Mouse (Mus musculus): ENCODE data around the gene Atp11b. TPM values are rescaled to one million over a fixed set of nuclear protein-coding genes. Genes with fewer than 3 reads are reported as not detected.

The Atp11b gene
- 68.5 and 83.8 TPM in 2 replicates for polyA plus RNA-seq (2012; rRNA removed)

DNA sequence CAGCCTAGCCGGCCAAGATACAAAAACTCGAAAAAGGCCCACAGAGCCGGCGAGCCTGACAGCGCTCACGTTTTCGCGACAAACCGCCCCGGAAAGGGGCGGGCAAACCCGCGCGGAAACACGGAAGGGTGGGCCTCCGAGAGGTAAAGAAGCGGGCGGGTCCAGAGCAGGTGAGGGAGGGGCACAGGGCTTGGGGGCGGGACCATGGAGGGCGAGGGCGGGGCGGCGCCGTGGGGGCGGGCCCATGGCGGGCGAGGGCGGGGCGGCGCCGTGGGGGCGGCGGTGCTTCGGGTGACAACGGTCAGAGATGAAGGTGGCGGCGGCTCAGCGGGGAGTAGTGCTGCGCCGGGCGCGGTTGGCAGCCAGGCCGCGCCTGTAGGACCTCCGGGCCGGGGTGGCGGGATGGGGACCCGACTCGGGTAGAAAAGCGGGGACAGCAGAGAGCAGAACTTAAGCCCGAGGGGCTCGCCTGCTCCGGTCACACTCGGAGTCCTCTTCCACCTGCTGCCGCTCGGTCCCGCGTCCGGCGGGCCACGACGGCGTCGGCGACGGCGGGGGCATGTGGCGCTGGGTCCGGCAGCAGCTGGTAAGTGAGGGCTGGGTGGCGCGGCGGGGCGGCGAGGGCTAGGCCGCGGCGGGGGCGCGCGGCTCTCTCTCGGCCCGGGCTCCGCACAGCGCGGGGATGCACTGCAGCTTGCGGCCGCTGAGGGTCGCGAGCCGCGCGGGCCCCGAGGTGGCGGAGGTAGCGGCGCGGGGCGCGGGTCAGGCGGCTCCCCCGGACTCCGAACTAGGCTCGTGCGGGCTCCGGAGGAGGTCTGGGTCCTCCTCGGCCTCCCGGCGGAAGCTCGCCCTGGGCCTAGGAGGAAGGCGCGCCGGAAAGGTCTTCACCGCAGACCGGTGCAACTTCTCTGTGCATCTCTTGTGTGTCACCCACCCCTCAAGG, at the start of gene Atp11b:
Atp11b (plus strand) TSS at position 282 of the 943 bp plus-strand sequence.

Other genes with a start within 250 kb of the Atp11b start
- gene Dcun1d1, start 183.3 kb downstream of the Atp11b start, polyA plus RNA-seq (2012; rRNA removed): 31.5 and 36.9 TPM in 2 replicates
- gene Mccc1, start 246.6 kb downstream of the Atp11b start, polyA plus RNA-seq (2012; rRNA removed): 25.2 and 26.2 TPM in 2 replicates